Mouse (Mus musculus) kidney, embryonic 16.5 days (tissue): ENCODE results near the gene Gpatch8. TPM values are rescaled to one million over a fixed set of nuclear protein-coding genes. Genes with fewer than 3 reads are reported as not detected.

Experiments used
- ATAC-seq: fragments of 200-750 bp; cut with Nextera tagmentation; 2 replicates; pipeline ENCODE4 v1.8.0; 2017; ENCODE audit warnings: moderate TSS enrichment; ENCODE audit not compliant: low FRiP score, low TSS enrichment
- H3K27ac ChIP-seq: fragments of 300-500 bp; sonication (generic); 2 replicates; pipeline ENCODE4 v1.5.1; 2014; ENCODE audit warnings: low read length
- H3K27me3 ChIP-seq: fragments of 300-500 bp; sonication (generic); 2 replicates; pipeline ENCODE4 v1.6.1; 2014; ENCODE audit warnings: low read length, control low read depth, mixed read lengths; ENCODE audit not compliant: insufficient read depth
- H3K36me3 ChIP-seq: fragments of 300-500 bp; sonication (generic); 2 replicates; pipeline ENCODE4 v1.6.1; 2014; ENCODE audit warnings: low read length, control low read depth, mixed read lengths; ENCODE audit not compliant: insufficient read depth
- H3K4me1 ChIP-seq: fragments of 300-500 bp; sonication (generic); 2 replicates; pipeline ENCODE4 v1.6.1; 2014; ENCODE audit warnings: low read length, control low read depth, mixed read lengths; ENCODE audit not compliant: insufficient read depth
- H3K4me2 ChIP-seq: fragments of 300-500 bp; sonication (generic); replicated peaks from 2 replicates; pipeline ENCODE4 v1.6.1; 2014; ENCODE audit warnings: low read depth, low read length
- H3K4me3 ChIP-seq: fragments of 300-500 bp; sonication (generic); 2 replicates; pipeline ENCODE4 v1.5.1; 2014; ENCODE audit warnings: mild to moderate bottlenecking, low read length
- H3K9ac ChIP-seq: fragments of 300-500 bp; sonication (generic); replicated peaks from 2 replicates; pipeline ENCODE4 v1.6.1; 2014; ENCODE audit warnings: low read length
- H3K9me3 ChIP-seq: fragments of 300-500 bp; sonication (generic); 2 replicates; pipeline ENCODE4 v1.6.1; 2016; ENCODE audit warnings: low read length, control low read depth
- WGBS: fragments of 180-500 bp; shearing (Covaris S2); extraction: QIAGEN DNeasy Blood & Tissue Kit; methylation state at CpG from one replicate; pipeline ENCODE4 v1.1.7; 2014; 5-methylcytosine and 5-hydroxymethylcytosine counted together
- polyA plus RNA-seq: library from polyadenylated mRNA; unstranded; fragments of >200 nt; fragmentation: Nextera tagmentation; extraction: Ambion mirVana; gene quantifications from 2 replicates; pipeline ENCODE4 v1.2.1, GENCODE M21; 2015

The Gpatch8 gene
- polyA plus RNA-seq, 1 experiment from 2014 or later: 47.5 TPM

GRCm38 (mm10) chr11:102439093-102440082, 116.8 kb downstream of the Gpatch8 start:
- 84% methylated on average over 14 of the region's 14 CpGs for WGBS
- H3K9me3 ChIP-seq: no peaks in the 10 kb centered on the region
- no peak for ATAC-seq
- H3K27me3 ChIP-seq: no peaks in the 10 kb centered on the region
- no peak overlapping the region for H3K27ac ChIP-seq
- H3K36me3 ChIP-seq: peaks cover 57% of the 10 kb centered on the region
- peaks cover 22% of the 10 kb centered on the region for H3K4me1 ChIP-seq
- no peak overlapping the region for H3K9ac ChIP-seq
- no peak overlapping the region for H3K4me2 ChIP-seq
- H3K4me3 ChIP-seq: no peak overlapping the region

DNA sequence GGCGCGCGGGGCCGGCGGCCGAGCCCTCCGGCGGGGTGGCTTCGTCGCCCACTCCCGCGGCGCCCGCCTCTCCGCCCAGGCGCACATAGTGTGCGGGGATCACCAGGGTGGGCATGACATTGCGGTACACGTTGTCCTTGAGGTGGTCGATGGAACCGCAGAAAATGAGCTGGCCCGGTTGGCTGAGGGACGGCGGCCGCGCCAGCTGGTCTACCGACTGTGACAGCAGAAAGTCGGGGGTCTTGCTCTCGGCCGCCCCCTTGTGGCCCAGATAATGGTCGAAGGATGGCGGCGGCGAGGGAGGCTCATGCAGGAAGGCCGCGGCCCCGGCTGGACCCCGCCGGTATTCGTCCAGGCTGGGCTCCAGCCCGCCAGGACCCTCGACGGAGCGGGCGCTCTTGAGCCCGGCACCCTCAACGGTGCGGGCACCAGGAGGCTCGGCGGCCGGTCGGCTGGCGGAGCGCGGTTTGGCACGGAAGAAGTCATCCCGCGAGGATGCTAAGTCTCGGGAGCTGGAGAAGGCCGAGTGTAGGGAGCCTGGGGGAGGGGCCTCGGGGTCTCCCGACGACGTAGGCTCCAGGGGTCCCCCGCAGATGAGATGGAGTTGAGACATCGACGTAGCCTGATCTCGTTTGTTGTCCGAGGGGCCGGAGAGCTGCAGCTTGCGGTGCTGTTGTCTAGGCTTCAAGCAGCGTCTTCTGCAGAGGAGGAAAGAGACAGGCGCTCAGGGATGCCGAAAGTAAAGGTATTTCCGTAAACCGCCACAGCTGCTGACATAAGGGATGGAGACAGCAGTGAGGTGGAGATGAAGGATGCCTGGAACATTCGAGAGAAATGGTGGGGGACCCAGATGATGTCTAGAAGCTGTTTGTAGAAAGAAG, 117.7 kb downstream of the Gpatch8 start:
- peak overlapping the region; percentile 96 for H3K4me2 ChIP-seq
- no peaks in the 10 kb centered on the region for H3K9me3 ChIP-seq
- H3K4me3 ChIP-seq: peak overlapping the region; percentile 52
- peaks cover 57% of the 10 kb centered on the region for H3K36me3 ChIP-seq
- WGBS: 15% methylated on average over 75 of the region's 77 CpGs
- H3K27me3 ChIP-seq: no peaks in the 10 kb centered on the region
- peak overlapping the region; percentile 70 for H3K9ac ChIP-seq
- peak; percentile 28 for ATAC-seq
- peaks cover 20% of the 10 kb centered on the region for H3K4me1 ChIP-seq
- H3K27ac ChIP-seq: no peak overlapping the region; the same call in 1 of the 2 replicates

DNA sequence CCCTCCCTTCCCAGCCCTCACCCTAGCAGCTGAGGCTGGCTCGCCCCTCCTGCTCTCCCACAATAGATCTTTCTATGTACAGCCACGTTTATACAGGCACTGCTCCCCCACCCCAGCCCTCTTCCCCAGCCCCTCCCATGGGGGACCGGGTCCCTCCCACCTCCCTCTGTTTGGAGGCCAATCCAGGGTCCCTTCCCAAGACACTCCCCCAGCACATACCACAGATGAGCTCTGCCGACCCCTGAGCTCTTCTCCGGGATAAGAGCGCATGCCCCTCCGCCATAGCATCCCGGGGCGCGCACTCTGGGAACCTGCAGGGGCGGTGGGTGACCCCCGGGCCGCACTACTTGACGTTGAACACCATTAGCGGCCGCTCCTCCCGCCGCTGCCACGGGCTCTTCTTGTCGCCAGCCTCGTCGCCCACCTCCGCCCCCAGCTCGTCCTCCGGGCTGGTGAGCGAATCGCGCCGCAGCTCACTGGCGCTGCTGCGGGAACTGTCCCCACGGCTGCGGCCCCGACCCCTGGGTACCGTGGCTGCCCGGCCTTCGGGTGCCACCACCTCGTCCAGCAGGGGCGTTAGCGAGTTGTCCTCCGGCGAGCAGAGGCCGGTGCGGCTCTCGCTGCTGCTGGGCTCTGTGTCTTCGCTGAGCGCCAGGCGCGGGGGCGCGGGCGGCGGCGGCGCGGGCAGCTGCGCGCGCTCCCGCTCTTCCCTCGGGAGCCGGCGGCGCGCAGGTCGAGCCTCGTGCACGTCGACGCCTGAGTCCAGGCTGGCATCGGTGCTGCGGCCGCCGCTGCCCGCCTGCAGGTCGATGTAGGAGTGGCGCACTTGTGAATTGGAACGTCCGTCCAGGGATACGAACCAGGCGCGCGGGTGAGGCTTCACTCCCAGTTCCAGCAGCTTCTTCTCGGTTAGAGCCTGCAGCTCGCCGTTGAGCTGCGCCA, 118.8 kb downstream of the Gpatch8 start:
- H3K4me1 ChIP-seq: peaks cover 23% of the 10 kb centered on the region
- peaks cover 55% of the 10 kb centered on the region for H3K36me3 ChIP-seq
- H3K9ac ChIP-seq: peak overlapping the region; percentile 70
- WGBS: 9% methylated on average over 81 of the region's 87 CpGs
- H3K27ac ChIP-seq: peak overlapping the region; percentile 53; the same call in 1 of the 2 replicates
- H3K27me3 ChIP-seq: no peaks in the 10 kb centered on the region
- peak overlapping the region; percentile 52 for H3K4me3 ChIP-seq
- H3K4me2 ChIP-seq: peak overlapping the region; percentile 96
- no peaks in the 10 kb centered on the region for H3K9me3 ChIP-seq
- peak; percentile 61 for ATAC-seq

DNA sequence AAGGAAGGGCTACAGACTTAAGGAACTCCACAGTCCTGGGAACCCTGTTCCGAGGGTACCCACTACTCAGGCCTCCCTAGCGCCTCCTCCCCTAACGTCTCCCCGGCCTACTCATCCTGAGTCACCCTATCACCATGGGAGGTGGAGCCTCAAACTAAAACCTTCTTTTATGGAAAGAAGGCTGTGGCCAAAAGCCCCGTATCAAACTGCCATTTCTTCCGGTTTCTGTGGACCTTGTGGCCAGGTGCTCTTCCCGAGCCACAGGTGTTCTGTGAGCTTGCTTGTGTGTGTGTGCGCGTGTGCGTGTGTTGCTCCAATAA, 119.8 kb downstream of the Gpatch8 start:
- no peak for ATAC-seq
- WGBS: 81% methylated on average over 10 of the region's 10 CpGs
- H3K36me3 ChIP-seq: peaks cover 48% of the 10 kb centered on the region

DNA sequence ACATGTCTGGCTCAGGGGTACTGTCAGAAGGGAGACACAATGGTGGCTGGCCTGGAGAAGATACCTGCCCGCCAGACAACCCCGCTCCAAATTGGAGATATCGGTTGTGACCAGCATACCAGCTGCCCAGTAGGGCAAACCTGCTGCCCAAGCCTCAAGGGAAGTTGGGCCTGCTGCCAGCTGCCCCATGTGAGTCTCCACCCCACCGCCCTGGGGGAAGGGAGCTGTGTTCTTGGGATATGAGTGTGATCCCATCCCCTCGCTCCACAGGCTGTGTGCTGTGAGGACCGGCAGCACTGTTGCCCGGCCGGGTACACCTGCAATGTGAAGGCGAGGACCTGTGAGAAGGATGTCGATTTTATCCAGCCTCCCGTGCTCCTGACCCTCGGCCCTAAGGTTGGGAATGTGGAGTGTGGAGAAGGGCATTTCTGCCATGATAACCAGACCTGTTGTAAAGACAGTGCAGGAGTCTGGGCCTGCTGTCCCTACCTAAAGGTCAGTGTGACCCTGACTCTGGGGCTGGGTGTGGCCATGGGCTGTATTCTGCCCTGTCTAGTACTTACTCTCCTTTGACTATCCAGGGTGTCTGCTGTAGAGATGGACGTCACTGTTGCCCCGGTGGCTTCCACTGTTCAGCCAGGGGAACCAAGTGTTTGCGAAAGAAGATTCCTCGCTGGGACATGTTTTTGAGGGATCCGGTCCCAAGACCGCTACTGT, 120.3 kb downstream of the Gpatch8 start:
- Histone ChIP-seq H3K9ac (no peak overlapping the region), H3K27ac (no peak overlapping the region), H3K4me3 (no peak overlapping the region), H3K36me3 (peaks cover 44% of the 10 kb centered on the region), H3K4me2 (no peak overlapping the region), H3K9me3 (no peaks in the 10 kb centered on the region), H3K27me3 (no peaks in the 10 kb centered on the region), H3K4me1 (peaks cover 34% of the 10 kb centered on the region)
- ATAC-seq: no peak
- 88% methylated on average over 18 of the region's 18 CpGs for WGBS

More for the DNA sequence above, 119.8 kb downstream of the Gpatch8 start:
- no peaks in the 10 kb centered on the region for H3K27me3 ChIP-seq
- H3K4me3 ChIP-seq: no peak overlapping the region
- H3K4me1 ChIP-seq: peaks cover 30% of the 10 kb centered on the region
- no peak overlapping the region for H3K27ac ChIP-seq
- H3K9ac ChIP-seq: no peak overlapping the region
- no peak overlapping the region for H3K4me2 ChIP-seq
- no peaks in the 10 kb centered on the region for H3K9me3 ChIP-seq

DNA sequence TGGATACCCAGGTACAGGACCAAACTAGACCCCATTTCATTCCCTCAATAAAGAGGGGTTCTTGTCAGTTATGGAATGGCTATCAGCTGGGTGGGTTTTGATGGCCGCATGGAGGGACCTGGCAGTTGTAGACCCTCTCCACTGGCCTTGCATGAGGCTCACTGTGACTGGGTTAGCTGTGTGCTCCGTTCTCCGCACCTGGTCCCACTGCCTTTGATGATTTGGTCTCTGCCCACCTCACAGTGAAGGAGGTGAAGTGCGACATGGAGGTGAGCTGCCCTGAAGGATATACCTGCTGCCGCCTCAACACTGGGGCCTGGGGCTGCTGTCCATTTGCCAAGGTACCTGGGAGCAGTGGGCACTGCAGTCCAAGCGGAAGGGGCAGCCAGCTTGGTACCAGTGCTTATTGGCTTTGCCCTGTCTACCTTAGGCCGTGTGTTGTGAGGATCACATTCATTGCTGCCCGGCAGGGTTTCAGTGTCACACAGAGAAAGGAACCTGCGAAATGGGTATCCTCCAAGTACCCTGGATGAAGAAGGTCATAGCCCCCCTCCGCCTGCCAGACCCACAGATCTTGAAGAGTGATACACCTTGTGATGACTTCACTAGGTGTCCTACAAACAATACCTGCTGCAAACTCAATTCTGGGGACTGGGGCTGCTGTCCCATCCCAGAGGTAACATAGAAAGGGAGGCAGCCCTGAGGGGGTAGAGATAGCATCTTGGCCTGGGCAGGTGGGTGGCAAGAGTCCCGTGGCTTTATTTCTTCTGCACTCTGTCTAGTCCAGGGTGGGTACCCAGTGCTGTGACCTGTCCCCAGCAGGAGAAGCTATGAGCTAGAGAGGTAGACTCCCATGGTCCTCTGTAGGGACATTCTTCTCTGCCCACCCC, 121.1 kb downstream of the Gpatch8 start:
- Histone ChIP-seq H3K9me3 (no peaks in the 10 kb centered on the region), H3K36me3 (peaks cover 39% of the 10 kb centered on the region), H3K9ac (no peak overlapping the region), H3K4me2 (no peak overlapping the region), H3K4me3 (no peak overlapping the region), H3K27me3 (no peaks in the 10 kb centered on the region), H3K4me1 (peaks cover 34% of the 10 kb centered on the region), H3K27ac (no peak overlapping the region)
- ATAC-seq: no peak
- WGBS: 92% methylated on average over 11 of the region's 11 CpGs

- WGBS: 11% methylated on average over 7 of the region's 7 CpGs
Observed at GRCm38 (mm10) chr11:102434406-102434805, 121.8 kb downstream of the Gpatch8 start.

GRCm38 (mm10) chr11:102433866-102434265, 122.3 kb downstream of the Gpatch8 start:
- Histone ChIP-seq H3K27ac (no peak overlapping the region), H3K27me3 (no peaks in the 10 kb centered on the region), H3K4me3 (no peak overlapping the region), H3K4me2 (no peak overlapping the region), H3K9me3 (no peaks in the 10 kb centered on the region), H3K36me3 (peaks cover 27% of the 10 kb centered on the region), H3K4me1 (peaks cover 40% of the 10 kb centered on the region), H3K9ac (no peak overlapping the region)
- 87% methylated on average over 7 of the region's 7 CpGs for WGBS
- ATAC-seq: no peak

More at GRCm38 (mm10) chr11:102434406-102434805, 121.8 kb downstream of the Gpatch8 start:
- Histone ChIP-seq H3K4me1 (peaks cover 40% of the 10 kb centered on the region), H3K9ac (no peak overlapping the region), H3K4me2 (no peak overlapping the region), H3K27ac (no peak overlapping the region), H3K4me3 (no peak overlapping the region), H3K9me3 (no peaks in the 10 kb centered on the region), H3K27me3 (no peaks in the 10 kb centered on the region), H3K36me3 (peaks cover 32% of the 10 kb centered on the region)
- ATAC-seq: no peak
